Mouse (Mus musculus): ENCODE measurements around the gene Eif4b.

DNA sequence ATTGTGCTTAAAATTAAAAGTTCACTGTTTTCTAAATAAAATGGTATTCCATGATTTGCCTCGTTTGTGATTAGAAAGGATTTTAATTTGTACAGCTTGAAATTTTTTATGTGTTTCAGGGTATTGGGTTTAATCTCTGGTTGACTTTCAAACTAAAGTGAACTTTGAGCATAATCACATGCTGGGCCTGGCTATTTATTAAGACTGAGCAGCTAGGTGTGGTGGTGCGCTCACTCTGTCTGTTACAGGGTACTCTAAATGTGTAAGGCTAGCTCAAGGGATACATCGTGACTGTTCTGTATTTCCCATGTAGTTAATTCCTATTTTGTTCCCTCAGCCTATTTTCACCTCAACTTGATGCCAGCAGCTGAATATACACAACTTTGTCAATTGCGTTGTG, 8.6 kb downstream of the Eif4b start:
- TF ChIP-seq CTCF (IDR thresholded peaks at IDR 0.05; ENCODE audit: extremely low read depth, insufficient read depth, low read length) (no peak), POLR2A (IDR thresholded peaks at IDR 0.05; ENCODE audit: extremely low read depth, insufficient read depth, low read length) (no peak)

Data from cortical plate, adult 2 months (tissue).